Mouse (Mus musculus) heart, embryonic 16.5 days (tissue): Measurements from ENCODE around the gene Pitpna. TPM values are rescaled to one million over a fixed set of nuclear protein-coding genes. Genes with fewer than 3 reads are reported as not detected.

Source experiments
- ATAC-seq: fragments of 200-750 bp; cut with Nextera tagmentation; replicated peaks from 2 replicates; pipeline ENCODE4 v1.8.0; 2017; ENCODE audit warnings: moderate number of reproducible peaks; ENCODE audit not compliant: insufficient read depth, low FRiP score; ENCODE audit errors: extremely low read depth
- H3K27ac ChIP-seq: fragments of 300-500 bp; sonication (generic); 2 replicates; pipeline ENCODE4 v1.5.1; 2014; ENCODE audit warnings: mild to moderate bottlenecking, low read length, control low read depth, moderate library complexity
- H3K27me3 ChIP-seq: fragments of 300-500 bp; sonication (generic); 2 replicates; pipeline ENCODE4 v1.6.1; 2014; ENCODE audit warnings: low read length, mixed read lengths; ENCODE audit not compliant: control insufficient read depth, insufficient read depth
- H3K36me3 ChIP-seq: fragments of 300-500 bp; sonication (generic); 2 replicates; pipeline ENCODE4 v1.6.1; 2014; ENCODE audit not compliant: control insufficient read depth, insufficient read depth
- H3K4me1 ChIP-seq: fragments of 300-500 bp; sonication (generic); 2 replicates; pipeline ENCODE4 v1.6.1; 2014; ENCODE audit warnings: low read length, mixed read lengths; ENCODE audit not compliant: control insufficient read depth, insufficient read depth
- H3K4me2 ChIP-seq: fragments of 300-500 bp; sonication (generic); 2 replicates; pipeline ENCODE4 v1.6.1; 2014; ENCODE audit warnings: low read depth, mild to moderate bottlenecking, control low read depth, low read length
- H3K4me3 ChIP-seq: fragments of 300-500 bp; sonication (generic); 2 replicates; pipeline ENCODE4 v1.5.1; 2014; ENCODE audit warnings: mild to moderate bottlenecking, control low read depth, low read length
- H3K9ac ChIP-seq: fragments of 300-500 bp; sonication (generic); 2 replicates; pipeline ENCODE4 v1.6.1; 2014; ENCODE audit warnings: low read length, control low read depth
- H3K9me3 ChIP-seq: fragments of 300-500 bp; sonication (generic); replicated peaks from 2 replicates; pipeline ENCODE4 v1.6.1; 2016; ENCODE audit warnings: low read length; ENCODE audit not compliant: control insufficient read depth
- whole genome bisulfite sequencing: fragments of 180-500 bp; shearing (Covaris S2); extraction: QIAGEN DNeasy Blood & Tissue Kit; methylation state at CpG from one replicate; pipeline ENCODE4 v1.1.7; 2014; 5-methylcytosine and 5-hydroxymethylcytosine counted together
- polyA plus RNA-seq: library from polyadenylated mRNA; unstranded; fragments of >200 nt; fragmentation: Nextera tagmentation; extraction: Ambion mirVana; gene quantifications from 2 replicates; pipeline ENCODE4 v1.2.1, GENCODE M21; 2015

Pitpna gene
- polyA plus RNA-seq, 1 experiment from 2014 or later: 78.0 TPM

DNA sequence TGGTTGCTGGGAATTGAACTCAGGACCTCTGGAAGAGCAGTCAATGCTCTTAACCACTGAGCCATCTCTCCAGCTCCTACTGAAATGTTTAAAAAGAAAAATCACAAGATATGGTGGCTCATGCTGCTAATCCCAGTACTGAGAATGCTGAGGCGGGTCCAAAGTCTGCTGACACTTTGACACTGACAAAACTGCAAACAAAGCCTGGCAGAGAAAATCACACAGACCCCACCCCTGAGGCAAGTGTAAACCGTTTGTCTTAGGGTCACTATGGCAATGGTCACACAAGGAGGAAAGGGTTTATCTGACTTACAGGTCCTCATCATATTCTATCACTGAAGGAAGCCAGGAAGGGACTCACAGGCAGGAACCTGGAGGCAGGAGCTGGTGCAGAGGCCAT is 27.7 kb downstream of the Pitpna start:
- WGBS: 89% methylated on average over 2 of the region's 2 CpGs
- H3K27ac ChIP-seq: no peak overlapping the region
- no peak overlapping the region for H3K4me3 ChIP-seq
- H3K36me3 ChIP-seq: peaks cover 40% of the 10 kb centered on the region
- no peak overlapping the region for H3K9ac ChIP-seq
- no peaks in the 10 kb centered on the region for H3K27me3 ChIP-seq
- peaks cover 8% of the 10 kb centered on the region for H3K4me1 ChIP-seq
- no peak for ATAC-seq
- H3K9me3 ChIP-seq: no peaks in the 10 kb centered on the region
- H3K4me2 ChIP-seq: no peak overlapping the region

DNA sequence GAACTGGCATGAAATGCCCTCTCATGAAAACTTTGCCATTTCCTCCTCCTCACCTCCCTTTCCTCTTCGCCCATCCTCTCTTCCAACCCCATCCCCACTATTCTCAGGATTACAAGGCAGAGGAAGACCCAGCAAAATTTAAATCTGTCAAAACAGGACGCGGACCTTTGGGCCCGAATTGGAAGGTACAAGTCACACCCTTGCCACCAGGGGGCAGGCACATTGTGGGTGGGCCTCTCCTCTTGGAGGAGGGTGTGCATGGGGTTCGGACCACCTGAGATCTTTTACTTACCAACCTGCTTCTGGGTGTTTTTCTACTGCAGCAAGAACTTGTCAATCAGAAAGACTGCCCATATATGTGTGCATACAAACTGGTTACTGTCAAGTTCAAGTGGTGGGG is 31.2 kb downstream of the Pitpna start:
- Histone ChIP-seq H3K4me2 (no peak overlapping the region), H3K36me3 (peaks cover 27% of the 10 kb centered on the region), H3K27ac (peak overlapping the region; percentile 89), H3K27me3 (no peaks in the 10 kb centered on the region), H3K9me3 (no peaks in the 10 kb centered on the region), H3K4me3 (no peak overlapping the region), H3K9ac (no peak overlapping the region), H3K4me1 (peaks cover 39% of the 10 kb centered on the region)
- no peak for ATAC-seq
- WGBS: 83% methylated on average over 5 of the region's 5 CpGs

DNA sequence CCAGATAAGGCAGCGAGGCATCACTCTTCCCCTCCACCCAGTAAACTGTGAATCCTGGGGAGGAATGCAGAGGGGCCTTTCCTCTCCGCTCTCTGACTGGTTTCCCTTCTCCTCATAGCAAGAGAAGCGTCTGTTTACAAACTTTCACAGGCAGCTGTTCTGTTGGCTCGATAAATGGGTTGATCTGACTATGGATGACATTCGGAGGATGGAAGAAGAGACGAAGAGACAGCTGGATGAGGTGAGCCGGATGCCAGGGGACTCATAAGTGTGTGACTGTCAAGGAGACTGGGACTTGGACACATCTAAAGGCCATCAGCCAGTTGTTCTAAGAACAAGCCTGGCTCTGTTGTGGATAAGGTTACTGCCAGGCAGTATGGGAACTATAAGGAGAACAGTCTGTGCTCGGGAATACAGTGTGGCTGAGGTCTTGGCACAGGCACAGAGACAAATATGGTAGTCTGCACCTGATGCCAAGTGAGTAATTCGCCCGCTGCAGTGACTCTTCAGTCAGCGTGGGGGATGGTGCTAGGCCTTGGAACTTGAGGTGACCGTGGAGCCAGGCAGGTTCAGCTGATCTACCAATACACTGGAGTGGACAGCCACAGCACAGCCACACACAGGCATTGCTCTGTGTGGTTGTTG is 32.4 kb downstream of the Pitpna start:
- Histone ChIP-seq H3K4me2 (no peak overlapping the region), H3K27ac (peak overlapping the region; percentile 89), H3K27me3 (no peaks in the 10 kb centered on the region), H3K9me3 (no peaks in the 10 kb centered on the region), H3K4me1 (peaks cover 49% of the 10 kb centered on the region), H3K36me3 (peaks cover 21% of the 10 kb centered on the region), H3K9ac (peak overlapping the region; percentile 45), H3K4me3 (no peak overlapping the region)
- 64% methylated on average over 12 of the region's 12 CpGs for WGBS
- peak; percentile 68 for ATAC-seq

DNA sequence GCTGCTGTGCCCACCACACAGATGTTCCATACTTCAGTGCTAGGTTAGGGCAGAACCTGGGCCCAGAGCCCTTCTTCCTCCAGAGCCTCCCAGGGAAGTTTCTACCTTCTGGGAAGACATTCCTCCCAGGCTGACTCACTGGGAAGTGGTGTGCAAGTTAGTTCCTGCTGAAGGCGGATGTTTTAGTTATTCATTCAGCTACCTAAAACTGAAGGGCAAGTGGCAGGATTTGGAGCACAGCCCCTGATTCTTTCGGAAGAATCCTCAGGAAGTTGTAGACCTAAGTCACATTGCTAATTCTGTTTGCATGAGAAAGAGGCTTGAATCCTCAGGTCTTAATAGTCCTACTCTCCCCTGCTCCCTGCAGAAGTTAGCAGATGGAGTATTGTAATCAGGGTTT is 33.5 kb downstream of the Pitpna start:
- Histone ChIP-seq H3K4me1 (peaks cover 49% of the 10 kb centered on the region), H3K27me3 (no peaks in the 10 kb centered on the region), H3K4me3 (no peak overlapping the region), H3K36me3 (peaks cover 24% of the 10 kb centered on the region), H3K27ac (peak overlapping the region; percentile 89), H3K9ac (peak overlapping the region; percentile 45; the same call in 1 of the 2 replicates), H3K4me2 (no peak overlapping the region), H3K9me3 (no peaks in the 10 kb centered on the region)
- 81% methylated on average over 2 of the region's 2 CpGs for WGBS
- ATAC-seq: no peak

DNA sequence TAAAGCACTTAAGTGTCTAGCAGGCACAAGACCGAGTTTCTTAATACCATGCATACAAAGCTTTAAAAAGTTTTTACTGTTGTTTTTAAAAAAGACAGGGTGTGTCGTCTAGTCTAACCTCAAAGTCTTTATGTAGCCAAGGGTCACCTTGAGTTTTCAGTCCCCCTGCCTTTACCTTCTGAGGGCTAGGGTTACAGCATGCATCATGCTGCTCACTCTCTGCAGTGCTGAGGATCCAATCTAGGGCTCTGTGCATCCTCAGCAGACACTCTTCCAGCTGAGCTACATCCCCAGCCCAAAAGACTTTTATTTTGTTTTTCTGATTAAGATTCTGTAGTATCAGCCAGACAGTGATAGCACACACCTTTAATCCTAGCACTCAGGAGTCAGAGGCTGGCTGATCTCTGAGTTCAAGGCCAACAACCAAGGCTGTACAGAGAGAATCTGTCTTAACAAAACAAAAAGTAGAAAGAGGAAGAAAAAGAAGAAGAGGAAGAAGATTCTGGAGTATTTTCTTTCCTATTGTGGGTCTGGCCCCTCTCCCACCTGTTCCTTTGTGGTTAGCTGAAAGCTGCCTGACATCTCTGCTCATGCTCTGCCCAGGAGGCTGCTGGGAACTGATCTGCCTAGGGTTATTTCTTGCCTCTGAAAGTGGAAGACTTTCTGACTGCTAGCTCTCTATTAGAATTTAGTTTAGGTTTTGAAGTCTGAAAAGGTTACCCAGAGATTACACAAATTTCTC is 34.9 kb downstream of the Pitpna start:
- no peak for ATAC-seq
- Histone ChIP-seq H3K27ac (peak overlapping the region; percentile 99), H3K4me2 (no peak overlapping the region), H3K9ac (no peak overlapping the region), H3K36me3 (peaks cover 20% of the 10 kb centered on the region), H3K27me3 (no peaks in the 10 kb centered on the region), H3K4me3 (no peak overlapping the region), H3K9me3 (no peaks in the 10 kb centered on the region), H3K4me1 (peaks cover 49% of the 10 kb centered on the region)
- WGBS: 40% methylated on average over 2 of the region's 2 CpGs

DNA sequence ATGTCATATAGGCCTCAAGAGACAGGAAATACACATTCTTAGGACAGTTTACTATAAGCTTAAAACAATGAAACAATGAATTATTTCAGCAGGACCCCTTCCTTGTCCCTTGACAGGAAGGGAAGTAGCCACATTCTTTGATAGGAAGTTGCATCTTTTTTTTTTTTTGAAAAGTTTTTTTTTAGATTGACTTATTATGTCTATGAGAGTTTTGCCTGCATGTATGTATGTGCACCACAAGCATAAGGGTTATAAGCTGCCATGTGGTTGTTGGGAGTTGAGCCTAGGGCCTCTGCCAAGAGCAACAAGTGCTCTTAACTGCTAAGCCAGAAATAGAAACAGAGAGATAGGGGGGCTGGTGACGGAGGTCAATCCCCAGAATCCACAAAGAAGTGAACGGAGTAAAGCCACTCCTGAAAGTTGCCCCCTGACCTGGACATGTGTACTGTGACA is 36.2 kb downstream of the Pitpna start:
- no peaks in the 10 kb centered on the region for H3K9me3 ChIP-seq

DNA sequence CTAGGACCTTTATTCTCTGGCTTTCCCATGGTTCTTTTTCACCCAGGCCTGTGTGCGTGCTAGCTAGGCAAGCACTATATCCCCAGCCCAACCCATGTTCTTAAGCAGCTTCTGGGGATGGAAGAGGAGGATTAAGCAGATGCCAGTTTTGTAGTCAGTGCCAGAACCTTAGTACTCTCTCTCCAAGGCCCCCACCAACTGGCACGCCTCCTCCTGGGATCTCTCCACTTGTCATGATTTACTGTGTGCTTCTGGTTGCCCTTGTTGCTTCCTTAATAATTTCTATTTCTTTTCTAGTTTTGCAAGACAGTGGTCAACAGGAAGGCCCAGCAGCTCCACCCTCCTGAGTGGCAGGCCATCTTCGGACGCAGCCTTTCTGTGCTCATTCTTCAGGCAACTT is 37.9 kb downstream of the Pitpna start:
- Histone ChIP-seq H3K9ac (no peak overlapping the region), H3K4me1 (peaks cover 47% of the 10 kb centered on the region), H3K36me3 (peaks cover 21% of the 10 kb centered on the region), H3K27me3 (no peaks in the 10 kb centered on the region), H3K27ac (0 out of 2 replicates have a peak overlapping the region, but pooled peaks have one; percentile 14), H3K9me3 (no peaks in the 10 kb centered on the region), H3K4me2 (no peak overlapping the region), H3K4me3 (no peak overlapping the region)
- WGBS: 87% methylated on average over 4 of the region's 4 CpGs
- ATAC-seq: no peak

More for the DNA sequence above, 36.2 kb downstream of the Pitpna start:
- Histone ChIP-seq H3K9ac (peak overlapping the region; percentile 56), H3K4me1 (peaks cover 49% of the 10 kb centered on the region), H3K4me2 (peak overlapping the region; percentile 38; the same call in 1 of the 2 replicates), H3K27ac (peak overlapping the region; percentile 99), H3K27me3 (no peaks in the 10 kb centered on the region), H3K4me3 (no peak overlapping the region), H3K36me3 (peaks cover 23% of the 10 kb centered on the region)
- peak; percentile 75 for ATAC-seq
- WGBS: 16% methylated on average over 2 of the region's 2 CpGs

DNA sequence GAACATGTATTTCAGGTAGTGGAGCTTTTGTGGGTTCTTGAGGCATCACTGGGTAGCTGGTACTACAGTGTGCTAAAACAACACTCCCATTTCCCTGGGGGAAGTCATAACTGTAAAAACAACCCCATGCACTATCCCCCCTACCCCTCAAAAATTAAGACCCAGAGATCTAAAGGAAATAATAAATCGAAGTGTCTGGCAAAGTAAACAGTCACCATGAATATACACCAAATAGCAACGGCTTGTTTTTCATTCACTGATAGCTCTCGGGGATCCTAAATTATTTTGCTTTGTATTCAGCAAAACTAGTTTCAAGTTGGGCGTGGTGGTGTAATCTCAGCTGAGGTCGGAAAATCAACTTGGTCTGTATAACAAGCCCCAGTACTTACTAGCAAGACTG is 42.2 kb downstream of the Pitpna start:
- Histone ChIP-seq H3K4me2 (peak overlapping the region; percentile 95), H3K9me3 (no peaks in the 10 kb centered on the region), H3K36me3 (peaks cover 27% of the 10 kb centered on the region), H3K27ac (peak overlapping the region; percentile 94), H3K4me3 (peak overlapping the region; percentile 91), H3K4me1 (peaks cover 18% of the 10 kb centered on the region), H3K27me3 (no peaks in the 10 kb centered on the region), H3K9ac (peak overlapping the region; percentile 84)
- WGBS: 12% methylated on average over 5 of the region's 5 CpGs
- no peak for ATAC-seq

DNA sequence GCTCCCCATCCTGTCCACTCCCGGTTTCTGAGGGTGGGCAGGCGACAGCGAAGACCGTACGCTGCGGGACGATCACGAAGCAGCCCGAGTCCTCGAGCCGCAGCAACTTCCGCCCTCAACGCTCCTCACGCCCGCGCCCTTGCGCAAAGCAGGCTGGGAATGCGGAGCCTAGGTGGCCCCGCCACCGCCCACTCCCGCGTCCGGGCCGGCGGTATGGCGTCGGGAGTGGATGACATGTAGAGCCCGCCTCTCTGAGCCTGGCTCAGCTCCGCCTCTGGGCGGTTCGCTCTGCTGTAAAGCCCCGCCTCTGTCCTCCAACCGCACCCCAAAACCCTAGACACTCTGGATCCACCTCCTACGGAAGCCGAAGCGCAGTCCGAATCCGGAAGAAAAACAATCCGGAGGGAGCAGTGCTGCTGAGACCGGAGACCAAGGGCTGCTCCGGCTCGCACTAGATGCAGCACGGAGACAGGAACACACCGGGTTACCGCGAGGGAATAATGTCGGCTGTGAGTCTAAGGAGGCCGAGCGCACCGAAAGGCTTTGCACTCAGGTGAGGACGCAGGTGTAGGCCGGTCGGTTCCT is 42.8 kb downstream of the Pitpna start, which contains the start of gene Inpp5k:
TSS of gene Inpp5k (plus strand) at position 344 of the 585 bp plus-strand sequence.
- peak; percentile 98 for ATAC-seq
- H3K4me3 ChIP-seq: peak within 1 kb of the TSS; percentile 91
- H3K4me2 ChIP-seq: peak within 1 kb of the TSS; percentile 95
- H3K9me3 ChIP-seq: no peaks in the 10 kb centered on the region
- peaks cover 18% of the 10 kb centered on the region for H3K4me1 ChIP-seq
- peak within 1 kb of the TSS; percentile 84 for H3K9ac ChIP-seq
- H3K27ac ChIP-seq: peak within 1 kb of the TSS; percentile 94
- H3K27me3 ChIP-seq: no peaks in the 10 kb centered on the region
- WGBS: under 1% methylated on average over 53 of the region's 53 CpGs
- H3K36me3 ChIP-seq: peaks cover 24% of the 10 kb centered on the region
